In genomic region chr14:102142720-102143119, GRCm38 (mm10) we compare ENCODE assay signal across 25 mouse cellular contexts.
DNase-seq lines count a peak whose midpoint lies in the region; ATAC-seq and TF ChIP-seq lines count a peak whose summit lies in the region.
"Had no signal": no experiment of that assay in that cellular context is flagged by ENCODE, and none has a peak within 500 bp of the region (broad histone marks: within the 10 kb centered on the region; RNA-seq: fewer than 3 reads in every experiment).

No protein-coding gene starts in this region.

- TF ChIP-seq POLR2A in liver, adult 2 months (IDR thresholded peaks at IDR 0.05; ENCODE audit: extremely low read depth, insufficient read depth, low read length) = no peak

- H3K9ac ChIP-seq in liver, adult 2 months (ENCODE audit: low read depth, low read length) = no peak overlapping the region
- no peak overlapping the region for H3K9ac ChIP-seq in liver, embryonic 11.5 days (ENCODE audit: low read depth, low read length)
- no peak overlapping the region for H3K9ac ChIP-seq in kidney, embryonic 16.5 days (replicated peaks; ENCODE audit: low read length)
- H3K9ac ChIP-seq: embryonic facial prominence, embryonic 13.5 days; heart, embryonic 12.5 days; hindbrain, embryonic 15.5 days; intestine, embryonic 15.5 days; limb, embryonic 13.5 days; liver, embryonic 15.5 days; stomach, embryonic 15.5 days had no signal

- H3K4me3 ChIP-seq in liver, adult 2 months (ENCODE audit: insufficient read depth, low read depth, low read length) = no peak overlapping the region
- H3K4me3 ChIP-seq in liver, embryonic 11.5 days (ENCODE audit: low read depth, low read length) = no peak overlapping the region
- H3K4me3 ChIP-seq in kidney, embryonic 16.5 days (ENCODE audit: low read length) = no peak overlapping the region
- H3K4me3 ChIP-seq: embryonic facial prominence, embryonic 13.5 days; heart, embryonic 12.5 days; hindbrain, embryonic 15.5 days; intestine, embryonic 15.5 days; limb, embryonic 13.5 days; liver, embryonic 15.5 days; stomach, embryonic 15.5 days had no signal

- no peaks in the 10 kb centered on the region for H3K36me3 ChIP-seq in liver, adult 2 months (ENCODE audit: control insufficient read depth, insufficient read depth, low read length)
- no peaks in the 10 kb centered on the region for H3K36me3 ChIP-seq in liver, embryonic 11.5 days (ENCODE audit: control insufficient read depth, insufficient read depth, low read length)
- H3K36me3 ChIP-seq in kidney, embryonic 16.5 days (ENCODE audit: insufficient read depth, low read length) = no peaks in the 10 kb centered on the region
- H3K36me3 ChIP-seq: embryonic facial prominence, embryonic 13.5 days; heart, embryonic 12.5 days; hindbrain, embryonic 15.5 days; intestine, embryonic 15.5 days; limb, embryonic 13.5 days; liver, embryonic 15.5 days; stomach, embryonic 15.5 days had no signal

- WGBS in liver, adult 2 months = 66% methylated on average over 2 of the region's 2 CpGs
- 67% methylated on average over 2 of the region's 2 CpGs for WGBS in liver, embryonic 11.5 days
- WGBS in kidney, embryonic 16.5 days = 14% methylated on average over 2 of the region's 2 CpGs

- TF ChIP-seq CTCF in liver, adult 2 months (IDR thresholded peaks at IDR 0.05; ENCODE audit: low read depth, low read length) = no peak

- no peaks in the 10 kb centered on the region for H3K4me1 ChIP-seq in liver, adult 2 months (ENCODE audit: control insufficient read depth, insufficient read depth, low read length)
- no peaks in the 10 kb centered on the region for H3K4me1 ChIP-seq in liver, embryonic 11.5 days (replicated peaks; ENCODE audit: control insufficient read depth, insufficient read depth, low read length)
- H3K4me1 ChIP-seq in kidney, embryonic 16.5 days (ENCODE audit: insufficient read depth, low read length) = 0 out of 2 replicates have a peak, but pooled peaks cover 2% of the 10 kb centered on the region
- H3K4me1 ChIP-seq: embryonic facial prominence, embryonic 13.5 days; heart, embryonic 12.5 days; hindbrain, embryonic 15.5 days; intestine, embryonic 15.5 days; limb, embryonic 13.5 days; liver, embryonic 15.5 days; stomach, embryonic 15.5 days had no signal

- no peak for ATAC-seq in liver, embryonic 11.5 days (replicated peaks; ENCODE audit: low FRiP score)
- ATAC-seq in kidney, embryonic 16.5 days (ENCODE audit: low FRiP score, low TSS enrichment) = peak; percentile 93
- ATAC-seq: CD4-positive, CD25-positive, alpha-beta regulatory T cell, adult 4 months; forebrain, embryonic 16.5 days; intestine, embryonic 15.5 days; lung, postnatal 0 days had no signal

- no peak overlapping the region for H3K4me2 ChIP-seq in liver, embryonic 11.5 days
- H3K4me2 ChIP-seq in kidney, embryonic 16.5 days (replicated peaks; ENCODE audit: low read depth, low read length) = no peak overlapping the region
- H3K4me2 ChIP-seq: embryonic facial prominence, embryonic 13.5 days; heart, embryonic 12.5 days; hindbrain, embryonic 15.5 days; intestine, embryonic 15.5 days; limb, embryonic 13.5 days; liver, embryonic 15.5 days; stomach, embryonic 15.5 days had no signal

- no peaks in the 10 kb centered on the region for H3K79me2 ChIP-seq in liver, adult 2 months (ENCODE audit: control insufficient read depth, insufficient read depth, low read length)

- peak; percentile 7 for DNase-seq in embryo, embryonic 11 days
- no peak for DNase-seq in embryo, embryonic 9.5 days (ENCODE audit: extremely low spot score)
- DNase-seq in liver, adult 2 months (ENCODE audit: extremely low read depth, low read depth, low spot score) = peak; percentile 5
- no peak for DNase-seq in liver, embryonic 11.5 days (ENCODE audit: low spot score)
- DNase-seq in Muller cell, postnatal 12 days (ENCODE audit: inconsistent ontology term) = peak; percentile 80
- DNase-seq in cerebellum, adult 18-20 months = no peak
- DNase-seq in adrenal gland, adult (ENCODE audit: inconsistent age in 2 of 2, low spot score in 1 of 2) = no peak
- DNase-seq: adrenal gland, postnatal 36 days; cerebellum, adult 2 months; cerebellum, postnatal 36 days; heart, adult 11 months; heart, postnatal 14 days; right cerebral cortex, postnatal 25 days; thymus, adult 18-20 months had no signal

- H3K27ac ChIP-seq in liver, adult 2 months (replicated peaks; ENCODE audit: insufficient read depth, low read depth, low read length) = no peak overlapping the region
- H3K27ac ChIP-seq in liver, embryonic 11.5 days (ENCODE audit: low read depth, low read length) = no peak overlapping the region
- no peak overlapping the region for H3K27ac ChIP-seq in kidney, embryonic 16.5 days (ENCODE audit: low read length)
- H3K27ac ChIP-seq: embryonic facial prominence, embryonic 13.5 days; hindbrain, embryonic 15.5 days; intestine, embryonic 15.5 days; limb, embryonic 13.5 days; liver, embryonic 15.5 days; stomach, embryonic 15.5 days had no signal

- no peaks in the 10 kb centered on the region for H3K27me3 ChIP-seq in liver, adult 2 months (ENCODE audit: control insufficient read depth, insufficient read depth, low read length)
- H3K27me3 ChIP-seq in liver, embryonic 11.5 days (replicated peaks; ENCODE audit: control insufficient read depth, insufficient read depth, low read length) = no peaks in the 10 kb centered on the region
- H3K27me3 ChIP-seq in kidney, embryonic 16.5 days (ENCODE audit: insufficient read depth, low read length) = no peaks in the 10 kb centered on the region
- H3K27me3 ChIP-seq: embryonic facial prominence, embryonic 13.5 days; heart, embryonic 12.5 days; hindbrain, embryonic 15.5 days; intestine, embryonic 15.5 days; limb, embryonic 13.5 days; liver, embryonic 15.5 days; stomach, embryonic 15.5 days had no signal

- H3K9me3 ChIP-seq in liver, embryonic 11.5 days (ENCODE audit: control insufficient read depth, low read length) = no peaks in the 10 kb centered on the region
- no peaks in the 10 kb centered on the region for H3K9me3 ChIP-seq in kidney, embryonic 16.5 days (ENCODE audit: low read length)
- H3K9me3 ChIP-seq: embryonic facial prominence, embryonic 13.5 days; heart, embryonic 12.5 days; hindbrain, embryonic 15.5 days; intestine, embryonic 15.5 days; limb, embryonic 13.5 days; liver, embryonic 15.5 days; stomach, embryonic 15.5 days had no signal

Comparison
In these comparisons a context has a peak if more than half of its experiments do, and no peak if none do; other contexts are left out.
1. DNase-seq: peak in embryo, embryonic 11 days (single experiment), liver, adult 2 months (single experiment) and Muller cell, postnatal 12 days (single experiment); none in embryo, embryonic 9.5 days (single experiment), liver, embryonic 11.5 days (single experiment), cerebellum, adult 18-20 months (0 of 2) and adrenal gland, adult (0 of 2).